Mouse (Mus musculus): ENCODE measurements at regions not wholly inside any gene's neighbourhood (a gene's known extent, or its start where the extent isn't known, plus 50 kb on each side); places are given as distances from the start of the nearest gene placed in this dataset.

- ChIA-PET CTCF (no interaction called here), POLR2A (no interaction called here)
- no peak for TF ChIP-seq CTCF (IDR thresholded peaks at IDR 0.05)
- H3K27me3 ChIP-seq = peaks cover 6% of the 10 kb centered on the region
- ATAC-seq (no peak), DNase-seq (ENCODE audit: low read depth, low spot score) (no peak)
- in situ Hi-C loops (cut with MboI; ENCODE audit: low pct_unique_long_range_greater_than_20kb) = no loop called here
Observed at GRCm38 (mm10) chrX:23136710-23137109, 228.2 kb downstream of the Klhl13 start.

DNA sequence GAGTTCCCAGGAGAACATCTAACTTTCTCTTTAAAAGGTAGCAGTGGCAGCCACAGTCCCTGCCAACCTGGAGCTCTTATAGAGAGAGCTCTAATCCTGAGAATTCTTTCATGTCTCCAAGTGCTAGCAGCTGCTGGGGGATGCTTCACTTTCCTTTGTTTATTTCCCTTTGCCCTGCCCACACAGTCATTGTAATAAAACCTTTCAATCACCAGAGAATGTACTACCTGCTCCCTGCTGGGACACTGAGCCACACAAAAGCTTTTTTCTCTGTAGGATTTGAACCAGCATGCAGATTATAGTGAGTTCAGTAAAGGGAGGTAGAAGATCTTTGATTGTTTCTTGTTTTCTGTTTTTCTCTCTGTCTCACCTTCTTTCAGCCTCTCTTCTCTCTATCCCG, 269.0 kb downstream of the Klhl13 start:
- CTCF ChIA-PET = no interaction called here
- in situ Hi-C loops (cut with MboI; ENCODE audit: low pct_unique_long_range_greater_than_20kb) = no loop called here
- POLR2A ChIA-PET = no interaction called here
- DNase-seq (ENCODE audit: low read depth, low spot score) (no peak), ATAC-seq (no peak)
- no peak for TF ChIP-seq CTCF (IDR thresholded peaks at IDR 0.05)
- peaks cover 14% of the 10 kb centered on the region for H3K27me3 ChIP-seq

GRCm38 (mm10) chrX:23092774-23093173, 272.1 kb downstream of the Klhl13 start:
- DNase-seq (ENCODE audit: low read depth, low spot score) (no peak), ATAC-seq (no peak)
- ChIA-PET CTCF (no interaction called here), POLR2A (no interaction called here)
- in situ Hi-C loops (cut with MboI; ENCODE audit: low pct_unique_long_range_greater_than_20kb) = no loop called here
- no peak for TF ChIP-seq CTCF (IDR thresholded peaks at IDR 0.05)
- H3K27me3 ChIP-seq = peaks cover 14% of the 10 kb centered on the region

GRCm38 (mm10) chrX:23066432-23066831, 298.4 kb downstream of the Klhl13 start:
- no peak for ATAC-seq
- ChIA-PET CTCF (no interaction called here), POLR2A (no interaction called here)
- DNase-seq (ENCODE audit: low read depth, low spot score) = no peak
- peaks cover 24% of the 10 kb centered on the region for H3K27me3 ChIP-seq
- in situ Hi-C loops (cut with MboI; ENCODE audit: low pct_unique_long_range_greater_than_20kb) = no loop called here
- TF ChIP-seq CTCF (IDR thresholded peaks at IDR 0.05) = no peak

DNA sequence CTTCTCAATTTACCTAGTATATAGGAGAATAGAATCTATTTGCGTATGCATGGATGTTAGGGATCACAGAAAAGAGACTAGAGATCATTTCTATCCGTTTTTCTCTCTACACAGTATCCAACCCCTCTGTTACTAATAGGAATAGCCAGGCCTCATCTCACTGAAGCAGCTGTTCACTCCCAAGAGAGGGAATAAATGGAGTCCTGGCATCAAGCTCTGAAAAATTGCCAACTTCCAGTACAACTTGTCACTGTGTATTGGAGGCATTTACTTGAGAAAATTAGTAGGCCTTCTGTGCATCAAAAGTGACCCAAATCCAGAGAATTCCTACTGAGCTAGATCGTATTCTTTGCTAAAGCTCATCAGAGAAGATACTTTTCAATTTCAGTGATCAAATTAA, 337.3 kb downstream of the Klhl13 start:
- TF ChIP-seq CTCF (IDR thresholded peaks at IDR 0.05) = no peak
- in situ Hi-C loops (cut with MboI; ENCODE audit: low pct_unique_long_range_greater_than_20kb) = no loop called here
- ATAC-seq = no peak
- ChIA-PET POLR2A (interaction anchor here (0.6 kb wide), 1 partner anchor 14 kb away, joined by 3 read pairs; no protein-coding TSS in a partner anchor), CTCF (no interaction called here)
- no peak for DNase-seq (ENCODE audit: low read depth, low spot score)
- peaks cover 5% of the 10 kb centered on the region for H3K27me3 ChIP-seq

DNA sequence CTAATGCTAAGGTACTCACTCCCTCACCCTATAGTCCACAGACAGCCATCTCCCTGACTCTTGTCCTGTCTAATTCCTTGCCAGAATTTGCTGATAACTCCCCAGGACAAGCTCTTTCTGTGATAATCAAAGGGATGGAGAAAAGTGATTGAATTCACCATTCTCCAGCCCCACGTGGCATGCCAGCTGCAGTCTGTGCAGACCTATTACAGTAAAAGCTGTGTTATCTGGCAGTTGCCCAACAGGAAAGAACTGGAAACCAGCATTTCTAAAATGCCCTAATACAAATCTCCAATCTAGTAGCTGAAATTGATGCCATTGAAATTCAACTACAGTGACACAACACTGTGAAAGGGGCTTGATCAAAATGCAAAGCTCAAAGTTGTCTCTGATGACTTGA, 349.3 kb downstream of the Klhl13 start:
- no peak for TF ChIP-seq CTCF (IDR thresholded peaks at IDR 0.05)
- POLR2A ChIA-PET = no interaction called here
- ATAC-seq (no peak), DNase-seq (ENCODE audit: low read depth, low spot score) (no peak)
- peaks cover 27% of the 10 kb centered on the region for H3K27me3 ChIP-seq
- CTCF ChIA-PET = no interaction called here
- in situ Hi-C loops (cut with MboI; ENCODE audit: low pct_unique_long_range_greater_than_20kb) = no loop called here

- ChIA-PET CTCF (no interaction called here), POLR2A (no interaction called here)
- TF ChIP-seq CTCF (IDR thresholded peaks at IDR 0.05) = no peak
- peaks cover 23% of the 10 kb centered on the region for H3K27me3 ChIP-seq
- ATAC-seq (no peak), DNase-seq (ENCODE audit: low read depth, low spot score) (no peak)
- in situ Hi-C loops (cut with MboI; ENCODE audit: low pct_unique_long_range_greater_than_20kb) = no loop called here
Observed at GRCm38 (mm10) chrX:23015118-23015517, 349.8 kb downstream of the Klhl13 start.

All from Patski (cell line).